Mouse (Mus musculus): ENCODE data around the gene Abcc1. TPM values are rescaled to one million over a fixed set of nuclear protein-coding genes. Genes with fewer than 3 reads are reported as not detected.
A peak's percentile ranks its signal among the peaks of the same experiment; 100 is the strongest.

The Abcc1 gene
- polyA plus RNA-seq (2015; fragmentation: Nextera tagmentation; extraction: Ambion mirVana), result 14.8 and 15.6 TPM in 2 replicates

DNA sequence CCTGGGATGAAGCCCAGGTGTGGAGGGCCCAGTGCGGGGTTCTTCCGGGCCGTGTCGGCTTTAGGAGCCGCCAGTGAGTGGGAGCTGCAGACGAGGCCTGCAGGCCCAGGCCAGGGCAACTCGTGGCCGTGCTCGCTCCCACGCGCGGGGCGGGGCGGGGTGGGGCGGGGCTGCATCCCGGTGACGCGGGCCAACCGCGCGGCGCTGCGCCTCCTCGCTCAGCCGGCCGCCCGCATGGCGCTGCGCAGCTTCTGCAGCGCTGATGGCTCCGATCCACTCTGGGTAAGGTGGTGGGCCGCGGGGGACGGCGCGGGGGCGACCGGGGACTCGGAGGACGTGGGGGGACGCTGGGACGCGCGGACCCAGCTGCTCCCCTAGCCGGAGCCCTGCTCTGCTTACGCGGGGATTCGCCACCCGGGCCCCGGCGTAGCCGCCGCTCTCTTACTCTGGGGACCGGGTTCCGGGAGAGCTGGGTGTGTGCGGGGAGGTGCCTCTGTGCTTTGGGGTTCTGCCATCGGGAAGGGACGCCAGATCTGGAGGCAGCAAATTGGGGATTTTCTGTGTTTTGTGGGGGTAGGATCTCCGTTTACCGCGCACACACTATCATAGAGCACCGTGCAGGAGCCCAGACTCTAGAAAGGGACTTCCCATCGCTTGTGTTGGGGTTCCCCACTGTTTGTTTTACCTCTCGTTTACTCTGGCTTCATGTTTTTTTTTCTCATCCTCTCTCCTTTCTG, at the start of gene Abcc1:
Gene Abcc1, plus strand, starts transcription at position 197 of the 737 bp plus-strand sequence.
- Histone ChIP-seq H3K4me2 (peak within 1 kb of the TSS; percentile 86), H3K36me3 (no peaks in the 10 kb centered on the region), H3K9ac (peak within 1 kb of the TSS; percentile 76), H3K27ac (peak within 1 kb of the TSS; percentile 71), H3K27me3 (no peaks in the 10 kb centered on the region), H3K4me3 (peak within 1 kb of the TSS; percentile 81), H3K4me1 (peaks cover 15% of the 10 kb centered on the region; the same call in 1 of the 2 replicates), H3K9me3 (no peaks in the 10 kb centered on the region)
- peak; percentile 90 for ATAC-seq (ENCODE audit: insufficient number of reproducible peaks, low FRiP score, low TSS enrichment, low read depth)
- under 1% methylated on average over 64 of the region's 64 CpGs for WGBS

GRCm38 (mm10) chr16:14312914-14313313, 48.4 kb upstream of the Abcc1 start:
- H3K9me3 ChIP-seq, result no peaks in the 10 kb centered on the region
- no peak overlapping the region for H3K27ac ChIP-seq
- no peak overlapping the region for H3K4me2 ChIP-seq
- WGBS, result 94% methylated on average over 7 of the region's 7 CpGs
- H3K36me3 ChIP-seq, result peaks cover 44% of the 10 kb centered on the region
- H3K9ac ChIP-seq, result no peak overlapping the region
- H3K27me3 ChIP-seq, result no peaks in the 10 kb centered on the region
- peaks cover 10% of the 10 kb centered on the region for H3K4me1 ChIP-seq
- no peak overlapping the region for H3K4me3 ChIP-seq
- ATAC-seq (ENCODE audit: insufficient number of reproducible peaks, low FRiP score, low TSS enrichment, low read depth), result no peak

GRCm38 (mm10) chr16:14316884-14317876, 44.2 kb upstream of the Abcc1 start, which contains the start of gene Fopnl:
TSS of gene Fopnl (minus strand) at chr16:14317405.
- H3K9me3 ChIP-seq, result no peaks in the 10 kb centered on the region
- H3K4me2 ChIP-seq, result peak within 1 kb of the TSS; percentile 79
- no peaks in the 10 kb centered on the region for H3K27me3 ChIP-seq
- peak within 1 kb of the TSS; percentile 87 for H3K27ac ChIP-seq
- peak; percentile 100 for ATAC-seq (ENCODE audit: insufficient number of reproducible peaks, low FRiP score, low TSS enrichment, low read depth)
- H3K4me3 ChIP-seq, result peak within 1 kb of the TSS; percentile 62
- peaks cover 10% of the 10 kb centered on the region for H3K4me1 ChIP-seq
- H3K36me3 ChIP-seq, result peaks cover 19% of the 10 kb centered on the region
- WGBS, result 4% methylated on average over 51 of the region's 51 CpGs
- peak within 1 kb of the TSS; percentile 64 for H3K9ac ChIP-seq

- Histone ChIP-seq H3K9ac (no peak overlapping the region), H3K36me3 (no peaks in the 10 kb centered on the region), H3K4me1 (peaks cover 10% of the 10 kb centered on the region), H3K9me3 (no peaks in the 10 kb centered on the region), H3K4me3 (no peak overlapping the region), H3K27ac (no peak overlapping the region), H3K27me3 (no peaks in the 10 kb centered on the region), H3K4me2 (no peak overlapping the region)
- 82% methylated on average over 3 of the region's 3 CpGs for WGBS
- no peak for ATAC-seq (ENCODE audit: insufficient number of reproducible peaks, low FRiP score, low TSS enrichment, low read depth)
These were observed 41.7 kb upstream of the Abcc1 start for GRCm38 (mm10) chr16:14319681-14320080.

DNA sequence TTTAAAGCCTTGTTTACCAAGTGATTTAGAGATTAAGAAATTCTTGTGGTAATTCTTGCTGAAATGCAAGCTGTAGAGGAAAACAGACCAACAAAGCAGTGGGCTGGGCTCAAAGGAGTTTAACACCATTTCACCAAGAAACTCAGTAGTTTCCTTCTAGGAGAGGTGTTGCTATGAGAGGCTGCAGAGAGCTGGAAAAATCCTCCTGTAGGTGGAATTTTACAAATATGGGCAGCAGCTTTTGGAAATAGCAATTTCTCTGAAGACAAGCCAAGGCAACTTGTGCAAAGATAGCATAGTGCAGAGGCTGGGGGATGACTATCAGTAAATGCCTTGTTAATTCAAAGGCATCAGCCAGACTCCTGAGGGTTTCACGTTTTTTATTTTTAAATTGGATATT, 40.9 kb upstream of the Abcc1 start:
- no peak overlapping the region for H3K27ac ChIP-seq

GRCm38 (mm10) chr16:14328156-14328555, 33.2 kb upstream of the Abcc1 start:
- H3K4me2 ChIP-seq, result no peak overlapping the region
- 61% methylated on average over 1 of the region's 1 CpGs for WGBS
- no peak overlapping the region for H3K27ac ChIP-seq
- H3K9ac ChIP-seq, result no peak overlapping the region
- H3K27me3 ChIP-seq, result no peaks in the 10 kb centered on the region
- ATAC-seq (ENCODE audit: insufficient number of reproducible peaks, low FRiP score, low TSS enrichment, low read depth), result no peak
- H3K4me1 ChIP-seq, result no peaks in the 10 kb centered on the region
- H3K4me3 ChIP-seq, result no peak overlapping the region
- no peaks in the 10 kb centered on the region for H3K9me3 ChIP-seq
- H3K36me3 ChIP-seq, result no peaks in the 10 kb centered on the region

More for the DNA sequence above, 40.9 kb upstream of the Abcc1 start:
- no peak for ATAC-seq (ENCODE audit: insufficient number of reproducible peaks, low FRiP score, low TSS enrichment, low read depth)
- Histone ChIP-seq H3K9me3 (no peaks in the 10 kb centered on the region), H3K27me3 (no peaks in the 10 kb centered on the region), H3K36me3 (no peaks in the 10 kb centered on the region), H3K9ac (no peak overlapping the region), H3K4me1 (peaks cover 9% of the 10 kb centered on the region), H3K4me3 (no peak overlapping the region), H3K4me2 (no peak overlapping the region)
- 54% methylated on average over 1 of the region's 1 CpGs for WGBS

- H3K27ac ChIP-seq, result no peak overlapping the region
- H3K27me3 ChIP-seq, result no peaks in the 10 kb centered on the region
- H3K4me2 ChIP-seq, result no peak overlapping the region
- no peaks in the 10 kb centered on the region for H3K36me3 ChIP-seq
- no peak overlapping the region for H3K4me3 ChIP-seq
- no peak for ATAC-seq (ENCODE audit: insufficient number of reproducible peaks, low FRiP score, low TSS enrichment, low read depth)
- H3K9me3 ChIP-seq, result no peaks in the 10 kb centered on the region
- H3K9ac ChIP-seq, result no peak overlapping the region
- 76% methylated on average over 3 of the region's 3 CpGs for WGBS
- no peaks in the 10 kb centered on the region for H3K4me1 ChIP-seq
These were observed 16.4 kb upstream of the Abcc1 start for GRCm38 (mm10) chr16:14344967-14345366.

- Histone ChIP-seq H3K9ac (no peak overlapping the region), H3K4me2 (no peak overlapping the region), H3K36me3 (no peaks in the 10 kb centered on the region), H3K4me3 (no peak overlapping the region), H3K27me3 (no peaks in the 10 kb centered on the region), H3K9me3 (no peaks in the 10 kb centered on the region), H3K4me1 (no peaks in the 10 kb centered on the region), H3K27ac (no peak overlapping the region)
- no peak for ATAC-seq (ENCODE audit: insufficient number of reproducible peaks, low FRiP score, low TSS enrichment, low read depth)
These were observed 9.8 kb upstream of the Abcc1 start for GRCm38 (mm10) chr16:14351571-14351970.

- Histone ChIP-seq H3K27ac (no peak overlapping the region), H3K4me2 (no peak overlapping the region), H3K36me3 (no peaks in the 10 kb centered on the region), H3K27me3 (no peaks in the 10 kb centered on the region), H3K4me3 (no peak overlapping the region), H3K4me1 (no peaks in the 10 kb centered on the region), H3K9ac (no peak overlapping the region), H3K9me3 (no peaks in the 10 kb centered on the region)
- 80% methylated on average over 3 of the region's 3 CpGs for WGBS
- ATAC-seq (ENCODE audit: insufficient number of reproducible peaks, low FRiP score, low TSS enrichment, low read depth), result no peak
These were observed 9.1 kb upstream of the Abcc1 start for GRCm38 (mm10) chr16:14352234-14352633.

- ATAC-seq (ENCODE audit: insufficient number of reproducible peaks, low FRiP score, low TSS enrichment, low read depth), result no peak
- no peak overlapping the region for H3K9ac ChIP-seq
- H3K27me3 ChIP-seq, result no peaks in the 10 kb centered on the region
- 52% methylated on average over 5 of the region's 5 CpGs for WGBS
- no peaks in the 10 kb centered on the region for H3K4me1 ChIP-seq
- H3K27ac ChIP-seq, result no peak overlapping the region
- no peaks in the 10 kb centered on the region for H3K9me3 ChIP-seq
- H3K4me2 ChIP-seq, result no peak overlapping the region
- no peak overlapping the region for H3K4me3 ChIP-seq
- H3K36me3 ChIP-seq, result no peaks in the 10 kb centered on the region
These were observed 8.7 kb upstream of the Abcc1 start for GRCm38 (mm10) chr16:14352663-14353062.

DNA sequence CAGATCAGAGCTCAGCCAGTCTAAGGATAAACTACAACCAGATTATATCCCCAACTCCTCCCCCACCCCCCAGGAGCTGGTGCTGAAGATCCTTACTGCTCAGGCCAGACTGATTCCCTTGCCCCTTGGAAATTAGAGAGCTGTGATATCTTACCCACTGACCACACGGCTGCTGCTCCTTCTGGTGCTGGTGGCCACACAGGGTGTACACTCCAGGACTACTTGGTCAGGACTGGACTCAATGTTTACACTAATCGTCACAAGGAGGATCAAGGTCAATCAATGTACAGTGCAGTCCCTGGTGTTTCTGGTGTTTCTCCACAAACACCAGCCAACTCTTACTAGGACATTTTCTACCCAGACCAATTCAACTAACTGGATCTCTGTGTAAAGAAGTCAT, 3.5 kb upstream of the Abcc1 start:
- no peaks in the 10 kb centered on the region for H3K9me3 ChIP-seq
- no peaks in the 10 kb centered on the region for H3K36me3 ChIP-seq
- no peaks in the 10 kb centered on the region for H3K27me3 ChIP-seq
- ATAC-seq (ENCODE audit: insufficient number of reproducible peaks, low FRiP score, low TSS enrichment, low read depth), result no peak
- peaks cover 15% of the 10 kb centered on the region; the same call in 1 of the 2 replicates for H3K4me1 ChIP-seq
- no peak overlapping the region for H3K27ac ChIP-seq
- H3K4me2 ChIP-seq, result no peak overlapping the region
- WGBS, result 75% methylated on average over 2 of the region's 2 CpGs
- H3K9ac ChIP-seq, result no peak overlapping the region
- no peak overlapping the region for H3K4me3 ChIP-seq

- H3K4me1 ChIP-seq, result peaks cover 15% of the 10 kb centered on the region; the same call in 1 of the 2 replicates
- no peak overlapping the region for H3K4me3 ChIP-seq
- H3K27me3 ChIP-seq, result no peaks in the 10 kb centered on the region
- no peak overlapping the region for H3K9ac ChIP-seq
- WGBS, result 63% methylated on average over 1 of the region's 1 CpGs
- ATAC-seq (ENCODE audit: insufficient number of reproducible peaks, low FRiP score, low TSS enrichment, low read depth), result no peak
- H3K4me2 ChIP-seq, result no peak overlapping the region
- no peak overlapping the region for H3K27ac ChIP-seq
- no peaks in the 10 kb centered on the region for H3K36me3 ChIP-seq
- no peaks in the 10 kb centered on the region for H3K9me3 ChIP-seq
These were observed 2.8 kb upstream of the Abcc1 start for GRCm38 (mm10) chr16:14358531-14358930.

Data from limb, embryonic 15.5 days (tissue).